Mouse (Mus musculus) kidney, postnatal 36 days (tissue): ENCODE data around the gene Olfr667.
"Not testable (repeated sequence)": the region's sequence is repeated elsewhere in the genome, so short reads cannot be mapped to it uniquely, and the experiment has no call there.

ENCODE experiments used
- DNase-seq, 2 experiments: peaks; one replicate each; pipeline ENCODE4 v3.0.0; 2021 to 2022; ENCODE audit warnings: mixed read lengths in 2 of 2

Olfr667 gene

GRCm38 (mm10) chr7:104921382-104921781 lies at the start of gene Olfr667:
Olfr667 (minus strand) TSS chr7:104921482.
- no peak for DNase-seq

- DNase-seq: no peak
Observed at GRCm38 (mm10) chr7:104962520-104962919, 41.2 kb upstream of the Olfr667 start, which contains the start of gene Olfr670. Olfr670 (minus strand) TSS chr7:104962620.

- DNase-seq: not testable (repeated sequence)
Observed at GRCm38 (mm10) chr7:104950234-104950633, 29.0 kb upstream of the Olfr667 start.

- no peak for DNase-seq
Observed at GRCm38 (mm10) chr7:104933940-104934339, 12.7 kb upstream of the Olfr667 start, which contains the start of gene Olfr669. Olfr669 (plus strand) TSS chr7:104934240.

- DNase-seq: no peak
Observed at GRCm38 (mm10) chr7:104927957-104928356, 6.7 kb upstream of the Olfr667 start, which contains the start of gene Olfr668. Olfr668 (minus strand) TSS chr7:104928057.

- DNase-seq: no peak
Observed at GRCm38 (mm10) chr7:104895852-104896251, 25.4 kb downstream of the Olfr667 start, which contains the start of gene Olfr666. Olfr666 (minus strand) TSS chr7:104895952.

- no peak for DNase-seq
Observed at GRCm38 (mm10) chr7:104877731-104878130, 43.6 kb downstream of the Olfr667 start, which contains the start of gene Olfr665. Olfr665 (plus strand) TSS chr7:104878031.
